Mouse (Mus musculus): ENCODE measurements around the gene Pagr1b.

DNA sequence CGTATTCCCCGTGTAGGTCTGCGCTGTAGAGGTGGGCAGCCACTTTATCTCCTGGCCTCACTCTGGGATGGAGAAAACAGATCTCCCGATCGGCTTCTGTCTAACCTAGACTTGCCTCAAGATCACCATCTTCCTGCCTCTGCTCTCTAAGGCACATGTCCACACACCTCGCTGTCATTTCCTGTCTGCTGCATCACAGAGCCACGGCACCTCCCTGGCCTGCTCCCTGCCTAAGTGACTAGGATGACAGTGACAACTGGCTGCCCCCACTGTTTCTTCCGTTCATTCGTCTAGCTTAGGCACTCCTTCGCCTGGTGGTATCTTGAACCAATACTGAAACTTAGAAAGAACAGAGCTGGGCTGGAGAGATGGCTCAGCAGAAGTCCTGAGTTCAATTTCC lies 16.7 kb downstream of the Pagr1b start:
- TF ChIP-seq CTCF (IDR thresholded peaks at IDR 0.05) (no peak), EP300 (IDR thresholded peaks at IDR 0.05; ENCODE audit: insufficient read depth, low read depth, low read length) (no peak), POLR2A (IDR thresholded peaks at IDR 0.05; ENCODE audit: insufficient read depth, low read depth, low read length) (no peak)

Measured in heart, adult 2 months (tissue).